Mouse (Mus musculus) limb, embryonic 14.5 days (tissue): ENCODE data around the gene Tm2d3. TPM values are rescaled to one million over a fixed set of nuclear protein-coding genes. Genes with fewer than 3 reads are reported as not detected.

Experiments used
- ATAC-seq: fragments of 200-750 bp; cut with Nextera tagmentation; 2 replicates; pipeline ENCODE4 v1.8.0; 2017; ENCODE audit warnings: low read depth, moderate number of reproducible peaks, moderate TSS enrichment; ENCODE audit not compliant: low FRiP score
- DNase-seq: peaks from one replicate; pipeline ENCODE4 v3.0.0-alpha.2; 2015; ENCODE audit warnings: low spot score
- H3K27ac ChIP-seq: fragments of 300-500 bp; sonication (generic); replicated peaks from 2 replicates; pipeline ENCODE4 v1.5.1; 2014; ENCODE audit warnings: low read depth, mild to moderate bottlenecking, low read length, moderate library complexity, mixed read lengths
- H3K27me3 ChIP-seq: fragments of 300-500 bp; sonication (generic); 2 replicates; pipeline ENCODE4 v1.6.1; 2014; ENCODE audit warnings: low read length, mixed read lengths; ENCODE audit not compliant: control insufficient read depth, insufficient read depth
- H3K36me3 ChIP-seq: fragments of 300-500 bp; sonication (generic); 2 replicates; pipeline ENCODE4 v1.6.1; 2014; ENCODE audit warnings: mild to moderate bottlenecking, low read length, moderate library complexity, mixed read lengths; ENCODE audit not compliant: control insufficient read depth, insufficient read depth
- H3K4me1 ChIP-seq: fragments of 300-500 bp; sonication (generic); 2 replicates; pipeline ENCODE4 v1.6.1; 2014; ENCODE audit warnings: antibody characterized with exemption, low read length, mixed read lengths; ENCODE audit not compliant: control insufficient read depth, insufficient read depth
- H3K4me2 ChIP-seq: fragments of 300-500 bp; sonication (generic); replicated peaks from 2 replicates; pipeline ENCODE4 v1.6.1; 2014; ENCODE audit warnings: low read depth, mild to moderate bottlenecking, low read length, moderate library complexity; ENCODE audit not compliant: severe bottlenecking
- H3K4me3 ChIP-seq: fragments of 300-500 bp; sonication (generic); replicated peaks from 2 replicates; pipeline ENCODE4 v1.5.1; 2014; ENCODE audit warnings: low read length
- H3K9ac ChIP-seq: fragments of 300-500 bp; sonication (generic); 2 replicates; pipeline ENCODE4 v1.6.1; 2014; ENCODE audit warnings: mild to moderate bottlenecking, low read depth, low read length, moderate library complexity; ENCODE audit not compliant: severe bottlenecking
- H3K9me3 ChIP-seq: fragments of 300-500 bp; sonication (generic); 2 replicates; pipeline ENCODE4 v1.6.1; 2016; ENCODE audit warnings: low read length; ENCODE audit not compliant: control insufficient read depth
- POLR2A ChIP-seq: fragments of 200-500 bp; IDR thresholded peaks from 2 replicates; pipeline ENCODE4 v1.8.0; 2012; ENCODE audit warnings: inconsistent platforms, mild to moderate bottlenecking, moderate library complexity, borderline replicate concordance; ENCODE audit not compliant: insufficient read depth, insufficient read length; ENCODE audit errors: extremely low read depth
- WGBS: fragments of 180-500 bp; shearing (Covaris S2); extraction: QIAGEN DNeasy Blood & Tissue Kit; methylation state at CpG from one replicate; pipeline ENCODE4 v1.1.7; 2014; 5-methylcytosine and 5-hydroxymethylcytosine counted together
- polyA plus RNA-seq, 2 experiments: library from polyadenylated mRNA; depleted of rRNA in 1 of 2; stranded (reverse) in 1 of 2; unstranded in 1 of 2; fragments of >200 nt; fragmentation: Nextera tagmentation in 1 of 2; extraction: Ambion mirVana in 1 of 2; gene quantifications; 2 replicates each; pipeline versions ENCODE4 v1.2.1 to v1.2.3; 2012 to 2014

The Tm2d3 gene
- polyA plus RNA-seq, 2 experiments: 92.9 to 119 TPM

DNA sequence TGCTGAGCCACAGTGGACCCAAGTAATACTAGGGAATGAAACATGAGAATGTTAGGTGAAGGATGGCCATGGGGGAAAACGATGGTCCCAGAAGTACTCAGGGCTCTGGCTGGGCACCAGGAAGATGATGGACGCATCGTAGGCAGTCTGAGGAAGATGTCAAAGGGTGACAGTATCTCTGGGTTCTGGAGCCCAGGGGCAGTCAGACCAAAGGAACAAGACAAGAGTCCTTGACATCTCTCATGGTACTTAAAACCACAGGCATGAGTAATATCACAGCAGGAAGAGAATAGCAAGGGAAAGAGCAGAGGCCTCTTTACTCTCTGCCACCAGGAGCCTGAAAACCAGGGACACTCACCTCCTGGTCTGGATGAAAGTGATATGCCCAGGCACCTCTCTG lies 44.3 kb downstream of the Tm2d3 start:
- no peak overlapping the region for H3K9ac ChIP-seq
- H3K27me3 ChIP-seq: no peaks in the 10 kb centered on the region
- no peak overlapping the region for H3K4me2 ChIP-seq
- no peak overlapping the region for H3K4me3 ChIP-seq
- H3K4me1 ChIP-seq: 0 out of 2 replicates have a peak, but pooled peaks cover 3% of the 10 kb centered on the region
- no peak overlapping the region for H3K27ac ChIP-seq
- DNase-seq (no peak), ATAC-seq (no peak)
- H3K9me3 ChIP-seq: no peaks in the 10 kb centered on the region
- no peak for TF ChIP-seq POLR2A
- no peaks in the 10 kb centered on the region for H3K36me3 ChIP-seq
- WGBS: 89% methylated on average over 3 of the region's 3 CpGs

DNA sequence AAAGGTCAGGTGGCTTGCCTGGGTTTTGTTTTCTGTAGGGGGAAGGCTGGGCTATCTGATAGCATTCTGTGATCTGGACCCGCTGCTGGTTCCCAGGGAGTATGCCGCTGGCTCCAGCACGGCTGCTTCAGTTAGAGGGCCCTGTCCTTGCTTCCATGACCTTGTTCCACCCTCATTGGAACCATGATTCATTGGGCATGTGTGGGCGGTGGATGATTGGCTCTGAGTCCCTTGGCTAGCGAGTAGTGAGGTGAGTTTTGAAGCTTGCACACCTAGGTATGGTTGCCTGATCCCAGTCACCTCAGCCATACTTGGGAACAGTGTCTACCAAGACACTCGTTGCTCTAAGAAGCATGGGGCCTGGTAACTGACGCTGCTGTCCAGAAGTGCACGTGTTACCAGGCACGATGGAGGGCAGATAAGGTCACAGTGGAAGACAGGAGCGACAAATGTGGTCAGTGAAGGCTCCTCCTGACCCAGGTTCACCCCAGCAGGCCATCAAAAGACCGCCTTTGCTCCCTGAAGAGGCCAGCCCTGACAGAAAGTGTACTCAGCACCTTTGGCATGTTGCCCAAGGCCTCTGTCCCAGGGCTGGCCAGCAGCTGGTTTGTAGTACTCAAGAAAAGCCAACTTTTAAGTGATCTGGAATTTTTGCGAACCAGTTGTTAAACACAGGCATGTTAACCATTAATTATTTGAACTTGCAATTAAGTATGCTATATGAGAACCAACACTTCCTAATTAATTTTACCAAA lies 46.5 kb downstream of the Tm2d3 start:
- Histone ChIP-seq H3K9me3 (no peaks in the 10 kb centered on the region), H3K4me1 (0 out of 2 replicates have a peak, but pooled peaks cover 3% of the 10 kb centered on the region), H3K36me3 (no peaks in the 10 kb centered on the region), H3K27ac (no peak overlapping the region), H3K4me2 (no peak overlapping the region), H3K9ac (no peak overlapping the region), H3K4me3 (no peak overlapping the region), H3K27me3 (no peaks in the 10 kb centered on the region)
- 68% methylated on average over 12 of the region's 12 CpGs for WGBS
- no peak for TF ChIP-seq POLR2A
- no peak for ATAC-seq
- DNase-seq: peak; percentile 32

DNA sequence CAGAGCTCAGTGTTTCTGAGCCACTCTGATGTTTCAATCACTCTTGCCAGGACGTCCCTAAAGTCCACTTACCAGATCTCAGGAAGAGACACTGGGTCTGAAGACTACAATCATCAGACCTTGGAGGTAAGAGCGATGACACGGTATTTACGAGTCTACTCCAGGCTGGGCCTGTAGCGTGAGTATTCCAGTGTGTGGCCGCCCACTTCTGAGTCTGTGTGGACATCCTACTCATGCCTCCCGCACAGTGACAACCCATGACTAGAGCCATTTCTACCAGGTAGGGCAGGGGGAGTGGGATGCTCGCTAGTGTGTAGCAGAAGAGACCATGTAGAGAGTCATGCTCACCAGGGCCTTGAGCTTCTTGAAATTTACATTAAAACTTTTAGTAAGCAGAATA lies 51.9 kb downstream of the Tm2d3 start:
- Histone ChIP-seq H3K4me3 (no peak overlapping the region), H3K9ac (no peak overlapping the region), H3K4me1 (no peaks in the 10 kb centered on the region), H3K27ac (no peak overlapping the region), H3K27me3 (no peaks in the 10 kb centered on the region), H3K36me3 (no peaks in the 10 kb centered on the region), H3K4me2 (no peak overlapping the region), H3K9me3 (0 out of 2 replicates have a peak, but pooled peaks cover 5% of the 10 kb centered on the region)
- 90% methylated on average over 8 of the region's 8 CpGs for WGBS
- ATAC-seq: no peak
- TF ChIP-seq POLR2A: no peak
- no peak for DNase-seq

DNA sequence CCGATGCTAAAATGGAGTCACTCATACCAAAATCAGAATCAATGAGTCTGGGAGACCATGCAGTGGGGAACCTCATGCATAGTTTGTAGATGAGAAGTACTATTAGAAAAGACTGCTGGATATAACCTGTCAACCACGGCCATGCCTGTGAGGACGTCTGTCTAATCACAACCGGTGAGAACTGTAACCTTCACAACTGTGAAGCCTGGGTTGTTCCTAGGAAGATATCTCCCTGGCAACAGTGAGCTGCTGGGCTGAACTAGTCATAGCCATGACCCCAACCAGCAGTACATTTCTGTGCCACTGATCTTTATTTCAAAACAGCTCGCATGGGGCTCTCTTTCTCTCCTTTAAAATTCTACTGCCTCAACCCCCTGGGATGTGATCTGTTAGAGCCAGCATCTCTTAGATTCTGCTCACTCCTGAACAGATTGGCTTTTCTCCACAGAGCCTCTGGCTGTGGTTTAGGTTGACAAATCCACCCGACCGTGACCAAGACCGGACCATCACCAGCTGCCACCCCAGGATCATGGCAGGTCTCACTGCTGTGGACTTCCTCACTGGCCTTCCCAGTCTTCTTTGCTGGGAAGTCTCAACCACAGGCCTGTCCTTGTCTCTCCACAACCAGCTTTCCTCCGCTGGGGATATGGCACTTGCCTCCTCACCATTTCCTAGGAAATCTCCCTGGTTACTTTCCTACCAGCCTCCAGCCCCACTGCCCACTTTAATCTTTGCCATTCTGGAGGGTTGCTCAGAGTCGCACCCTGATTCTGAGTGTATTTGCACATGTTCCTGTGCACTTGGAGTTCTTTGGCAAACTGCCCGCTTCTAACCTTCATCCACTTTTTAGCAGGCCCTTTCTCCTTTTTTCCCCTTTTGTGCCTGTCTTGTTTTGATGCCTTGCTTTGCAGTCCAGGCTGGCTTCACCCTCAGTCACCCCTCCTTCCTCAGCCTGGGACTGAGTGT lies 57.3 kb downstream of the Tm2d3 start:
- WGBS: 86% methylated on average over 11 of the region's 11 CpGs
- no peak for ATAC-seq
- no peak for TF ChIP-seq POLR2A
- no peaks in the 10 kb centered on the region for H3K4me1 ChIP-seq
- no peak overlapping the region for H3K4me2 ChIP-seq
- no peaks in the 10 kb centered on the region for H3K36me3 ChIP-seq
- H3K4me3 ChIP-seq: no peak overlapping the region
- no peak overlapping the region for H3K27ac ChIP-seq
- no peaks in the 10 kb centered on the region for H3K27me3 ChIP-seq
- 0 out of 2 replicates have a peak, but pooled peaks cover 4% of the 10 kb centered on the region for H3K9me3 ChIP-seq
- DNase-seq: no peak
- H3K9ac ChIP-seq: no peak overlapping the region

Other genes with a start within 250 kb of the Tm2d3 start
- 34.1 and 37.2 TPM in 2 replicates for gene Tjp1, start 163.4 kb upstream of the Tm2d3 start, polyA plus RNA-seq (2012; rRNA removed)
- 17.9 TPM in 2 replicates for gene Tjp1, start 163.4 kb upstream of the Tm2d3 start, polyA plus RNA-seq (2014; fragmentation: Nextera tagmentation; extraction: Ambion mirVana)
- gene Tarsl2, start 46.3 kb upstream of the Tm2d3 start, polyA plus RNA-seq (2012; rRNA removed): 6.7 and 7.8 TPM in 2 replicates
- 11.0 and 12.0 TPM in 2 replicates for gene Tarsl2, start 46.3 kb upstream of the Tm2d3 start, polyA plus RNA-seq (2014; fragmentation: Nextera tagmentation; extraction: Ambion mirVana)
- gene Pcsk6, start 170.6 kb downstream of the Tm2d3 start, polyA plus RNA-seq (2012; rRNA removed): 34.1 and 37.9 TPM in 2 replicates
- gene Pcsk6, start 170.6 kb downstream of the Tm2d3 start, polyA plus RNA-seq (2014; fragmentation: Nextera tagmentation; extraction: Ambion mirVana): 15.2 and 19.4 TPM in 2 replicates